Mouse (Mus musculus) myocyte (in vitro differentiated cells): ENCODE data around the gene Bcas3. TPM values are rescaled to one million over a fixed set of nuclear protein-coding genes. Genes with fewer than 3 reads are reported as not detected.

Source experiments
- H3K27me3 ChIP-seq: one replicate; pipeline ENCODE4 v1.6.1; 2011; ENCODE audit not compliant: control insufficient read depth, insufficient read depth, insufficient read length
- H3K36me3 ChIP-seq: one replicate; pipeline ENCODE4 v1.6.1; 2011; ENCODE audit not compliant: control insufficient read depth, insufficient read depth
- H3K4me2 ChIP-seq: one replicate; pipeline ENCODE4 v1.6.1; 2011; ENCODE audit warnings: low read depth, control low read depth
- H3K4me3 ChIP-seq: one replicate; pipeline ENCODE4 v1.5.1; 2011; ENCODE audit warnings: mild to moderate bottlenecking, control low read depth, moderate library complexity
- H3K79me2 ChIP-seq: one replicate; pipeline ENCODE4 v1.6.1; 2011; ENCODE audit not compliant: control insufficient read depth, insufficient read depth
- H3ac ChIP-seq: one replicate; pipeline ENCODE4 v1.6.1; 2011; ENCODE audit not compliant: control insufficient read depth, insufficient read length
- CEBPB ChIP-seq: IDR thresholded peaks from 2 replicates; pipeline ENCODE4 v1.6.1; 2011; ENCODE audit warnings: mild to moderate bottlenecking, moderate library complexity; ENCODE audit not compliant: poor library complexity, insufficient read depth, severe bottlenecking
- E2F4 ChIP-seq: IDR thresholded peaks from one replicate; pipeline ENCODE4 v1.6.1; 2011; ENCODE audit warnings: mild to moderate bottlenecking, control low read depth, moderate library complexity; ENCODE audit not compliant: insufficient read depth
- MAX ChIP-seq: IDR thresholded peaks from one replicate; pipeline ENCODE4 v1.6.1; 2011; ENCODE audit warnings: low read depth, mild to moderate bottlenecking, control low read depth
- MYOD1 ChIP-seq, 3 experiments: IDR thresholded peaks; one replicate each; pipeline ENCODE4 v1.6.1; 2011; ENCODE audit warnings: control low read depth in 2 of 3, low read depth in 2 of 3, mild to moderate bottlenecking in 2 of 3, moderate library complexity in 1 of 3; ENCODE audit not compliant: insufficient read length in 2 of 3, control insufficient read depth in 1 of 3
- MYOG ChIP-seq, 3 experiments: IDR thresholded peaks; one replicate each; pipeline ENCODE4 v1.6.1; 2011; ENCODE audit warnings: control low read depth in 2 of 3, low read depth in 2 of 3, mild to moderate bottlenecking in 2 of 3; ENCODE audit not compliant: insufficient read length in 2 of 3, control insufficient read depth in 1 of 3, insufficient read depth in 1 of 3
- POLR2A ChIP-seq: IDR thresholded peaks from one replicate; pipeline ENCODE4 v1.6.1; 2011; ENCODE audit warnings: low read depth, mild to moderate bottlenecking, control low read depth, moderate library complexity; ENCODE audit not compliant: insufficient read length
- POLR2AphosphoS2 ChIP-seq: IDR thresholded peaks from one replicate; pipeline ENCODE4 v1.6.1; 2011; ENCODE audit warnings: low read depth, control low read depth; ENCODE audit not compliant: insufficient read length
- REST ChIP-seq: IDR thresholded peaks from one replicate; pipeline ENCODE4 v1.6.1; 2011; ENCODE audit warnings: mild to moderate bottlenecking, control low read depth, moderate library complexity; ENCODE audit not compliant: insufficient read depth, insufficient read length
- SRF ChIP-seq: IDR thresholded peaks from one replicate; pipeline ENCODE4 v1.6.1; 2011; ENCODE audit warnings: low read depth; ENCODE audit not compliant: control insufficient read depth, insufficient read length
- TCF12 ChIP-seq: IDR thresholded peaks from one replicate; pipeline ENCODE4 v1.6.1; 2011; ENCODE audit warnings: mild to moderate bottlenecking, control low read depth; ENCODE audit not compliant: poor library complexity, insufficient read depth, severe bottlenecking
- TCF3 ChIP-seq: IDR thresholded peaks from one replicate; pipeline ENCODE4 v1.6.1; 2011; ENCODE audit warnings: low read depth, control low read depth; ENCODE audit not compliant: insufficient read length
- USF1 ChIP-seq: IDR thresholded peaks from one replicate; pipeline ENCODE4 v1.6.1; 2011; ENCODE audit warnings: low read depth, mild to moderate bottlenecking, control low read depth, moderate library complexity
- polyA plus RNA-seq: library from polyadenylated mRNA; unstranded; fragments of >200 nt; fragmentation: generic; extraction: Trizol; gene quantifications from one replicate; pipeline ENCODE4 v1.2.1, GENCODE M21; 2012; ENCODE audit warnings: missing spikeins

The Bcas3 gene
- polyA plus RNA-seq, 1 experiment: 30.1 TPM

DNA sequence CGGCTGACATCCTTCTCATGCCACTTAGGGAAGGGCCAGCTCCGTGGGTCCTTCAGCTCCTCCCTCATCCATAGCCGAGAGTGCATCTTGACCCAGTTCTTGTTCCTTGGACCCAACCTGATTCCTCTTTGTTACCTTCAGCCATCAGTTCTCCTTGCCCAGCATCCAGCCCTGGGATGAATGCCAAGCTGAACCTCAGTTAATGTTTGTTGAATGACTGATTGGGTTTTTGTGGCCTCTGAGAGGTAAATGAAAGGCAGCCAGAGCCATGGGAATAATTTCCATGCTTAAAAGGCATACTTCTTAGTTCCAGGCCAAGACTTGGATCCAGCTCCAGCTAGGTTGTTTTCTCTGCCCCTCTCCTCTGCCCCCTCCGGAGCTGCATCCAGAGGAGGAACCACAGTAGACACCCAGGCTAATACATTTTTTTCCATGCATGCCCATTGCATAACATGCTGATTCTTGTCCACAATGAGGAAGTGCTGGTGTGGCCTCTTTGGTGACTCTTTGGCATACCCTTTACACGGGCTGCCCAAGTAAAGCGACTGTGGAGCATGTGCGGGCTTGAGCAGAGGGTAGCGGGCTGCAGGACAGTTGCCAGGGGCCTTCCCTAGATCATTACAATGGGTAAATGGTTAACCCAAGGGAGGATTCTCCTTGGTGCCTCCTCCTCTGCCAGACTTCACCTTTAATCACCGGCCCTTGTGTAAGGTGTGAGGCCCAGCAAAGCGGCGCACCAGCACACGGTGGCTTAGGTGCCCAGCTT, 459.4 kb downstream of the Bcas3 start:
- H3ac ChIP-seq: no peak overlapping the region
- H3K36me3 ChIP-seq: no peaks in the 10 kb centered on the region
- H3K27me3 ChIP-seq: no peaks in the 10 kb centered on the region
- TF ChIP-seq USF1 (no peak), MYOD1 (IDR thresholded peaks at IDR 0.05; ENCODE audit: control insufficient read depth in 1 of 3, insufficient read length in 2 of 3, low read depth in 2 of 3) (no peak), TCF3 (no peak), SRF (no peak)
- no peak overlapping the region for H3K4me3 ChIP-seq
- H3K4me2 ChIP-seq: no peak overlapping the region
- no peaks in the 10 kb centered on the region for H3K79me2 ChIP-seq

DNA sequence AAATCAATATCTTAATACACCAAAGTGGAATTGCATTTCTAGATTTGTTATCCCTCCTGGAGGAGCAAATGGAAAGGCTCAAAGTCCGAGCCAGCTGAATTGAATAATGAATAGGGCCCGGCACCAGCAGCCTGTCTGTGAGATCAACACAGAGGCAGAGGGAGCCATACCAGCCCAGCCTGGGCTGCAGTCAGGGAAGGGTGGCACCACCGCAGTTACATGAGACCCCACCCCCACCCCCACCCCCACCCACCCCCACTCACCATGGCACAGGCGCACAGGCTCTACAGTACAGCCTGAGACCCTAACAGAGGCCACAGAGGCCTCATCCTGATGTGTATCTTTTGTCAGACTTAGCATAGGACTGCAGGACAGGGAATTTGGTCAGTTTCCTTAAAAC, 461.7 kb downstream of the Bcas3 start:
- H3K4me2 ChIP-seq: no peak overlapping the region
- no peak overlapping the region for H3K4me3 ChIP-seq
- no peak for TF ChIP-seq MAX
- no peak for TF ChIP-seq TCF12
- no peak for TF ChIP-seq MYOG (IDR thresholded peaks at IDR 0.05; ENCODE audit: control insufficient read depth in 1 of 3, insufficient read depth in 1 of 3, insufficient read length in 2 of 3, low read depth in 2 of 3)
- TF ChIP-seq MYOD1 (IDR thresholded peaks at IDR 0.05; ENCODE audit: control insufficient read depth in 1 of 3, insufficient read length in 2 of 3, low read depth in 2 of 3): no peak
- no peak for TF ChIP-seq REST
- no peak for TF ChIP-seq SRF
- TF ChIP-seq TCF3: no peak
- TF ChIP-seq POLR2A: no peak
- no peak for TF ChIP-seq USF1
- TF ChIP-seq E2F4: no peak
- TF ChIP-seq CEBPB: no peak
- no peak for TF ChIP-seq POLR2AphosphoS2
- H3K27me3 ChIP-seq: no peaks in the 10 kb centered on the region
- H3ac ChIP-seq: no peak overlapping the region
- no peaks in the 10 kb centered on the region for H3K79me2 ChIP-seq
- no peaks in the 10 kb centered on the region for H3K36me3 ChIP-seq

DNA sequence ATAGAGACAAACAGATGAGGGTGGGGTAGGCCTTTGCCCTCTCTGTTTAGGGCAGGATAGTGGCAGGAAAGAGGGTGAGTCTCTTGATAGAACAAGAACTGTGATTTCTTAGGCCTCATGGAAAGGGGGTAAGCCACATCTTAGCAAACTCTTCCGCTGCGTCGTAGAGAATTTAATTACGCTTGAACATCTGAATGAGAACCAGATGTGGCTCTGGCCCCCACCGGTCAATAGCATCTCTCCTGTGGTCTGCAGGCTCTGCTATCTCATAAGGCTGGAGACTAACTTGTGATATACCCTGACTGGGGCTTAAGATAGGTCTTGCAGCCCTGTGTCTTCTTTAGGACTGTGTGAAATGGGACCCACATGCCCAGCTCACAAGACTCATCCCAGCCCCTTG, 463.5 kb downstream of the Bcas3 start:
- Histone ChIP-seq H3K4me3 (no peak overlapping the region), H3K79me2 (no peaks in the 10 kb centered on the region), H3K36me3 (no peaks in the 10 kb centered on the region), H3ac (no peak overlapping the region), H3K4me2 (no peak overlapping the region), H3K27me3 (no peaks in the 10 kb centered on the region)
- TF ChIP-seq MYOG (IDR thresholded peaks at IDR 0.05; ENCODE audit: control insufficient read depth in 1 of 3, insufficient read depth in 1 of 3, insufficient read length in 2 of 3, low read depth in 2 of 3) (no peak), CEBPB (no peak), MAX (no peak), TCF12 (no peak), POLR2A (no peak), E2F4 (no peak), REST (no peak), MYOD1 (IDR thresholded peaks at IDR 0.05; ENCODE audit: control insufficient read depth in 1 of 3, insufficient read length in 2 of 3, low read depth in 2 of 3) (no peak), SRF (no peak), POLR2AphosphoS2 (no peak)

DNA sequence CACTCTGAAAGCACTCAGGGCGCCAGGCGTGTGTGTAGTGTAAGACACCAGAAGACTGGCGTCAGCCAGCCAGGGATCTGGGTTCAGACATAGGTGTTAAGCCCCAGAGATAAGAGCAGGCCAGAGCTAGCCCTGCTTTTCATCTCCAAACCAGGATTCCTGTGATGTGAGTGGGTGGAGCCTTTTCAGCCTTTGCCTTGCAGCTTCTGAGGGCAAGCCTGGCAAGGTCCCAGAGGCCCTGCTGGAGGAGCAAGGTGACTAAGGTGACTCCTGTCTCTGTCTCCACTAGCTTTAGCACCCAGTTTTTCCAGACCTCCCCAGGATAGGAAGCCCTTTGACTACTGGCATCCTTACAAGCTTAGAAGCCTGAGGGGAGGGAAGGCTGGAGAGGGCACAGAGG, 465.4 kb downstream of the Bcas3 start:
- Histone ChIP-seq H3K4me3 (no peak overlapping the region), H3K36me3 (no peaks in the 10 kb centered on the region), H3ac (no peak overlapping the region), H3K4me2 (no peak overlapping the region), H3K79me2 (no peaks in the 10 kb centered on the region), H3K27me3 (no peaks in the 10 kb centered on the region)
- TF ChIP-seq MYOD1 (IDR thresholded peaks at IDR 0.05; ENCODE audit: control insufficient read depth in 1 of 3, insufficient read length in 2 of 3, low read depth in 2 of 3): no peak

DNA sequence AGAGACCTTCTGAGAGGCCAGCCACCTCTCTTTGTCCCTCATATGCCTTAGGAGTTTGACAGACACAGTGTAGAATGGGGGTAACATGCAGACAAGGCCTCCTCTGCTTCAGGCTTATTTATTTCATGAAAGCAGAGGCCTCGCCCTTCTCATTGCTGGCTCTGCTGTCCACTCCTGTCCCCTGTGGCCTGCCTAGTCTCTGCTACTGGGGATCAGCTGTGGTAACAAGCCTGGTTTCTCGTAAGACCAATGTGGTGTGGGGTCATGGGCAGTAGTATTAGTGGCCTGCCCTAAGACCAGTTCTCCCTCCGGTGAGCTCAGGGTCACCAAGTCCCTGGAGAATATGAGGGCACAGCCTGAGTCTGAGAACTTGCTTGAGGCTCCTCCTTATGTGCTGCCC, 468.0 kb downstream of the Bcas3 start:
- Histone ChIP-seq H3K36me3 (no peaks in the 10 kb centered on the region), H3ac (no peak overlapping the region), H3K27me3 (no peaks in the 10 kb centered on the region), H3K4me2 (no peak overlapping the region), H3K4me3 (no peak overlapping the region), H3K79me2 (no peaks in the 10 kb centered on the region)
- TF ChIP-seq TCF12: no peak
